Mouse (Mus musculus): ENCODE measurements around the gene Ckb. TPM values are rescaled to one million over a fixed set of nuclear protein-coding genes. Genes with fewer than 3 reads are reported as not detected.

Gene Ckb
- total and polyA plus RNA-seq, 3 experiments: 0.08 TPM; not detected in 2

DNA sequence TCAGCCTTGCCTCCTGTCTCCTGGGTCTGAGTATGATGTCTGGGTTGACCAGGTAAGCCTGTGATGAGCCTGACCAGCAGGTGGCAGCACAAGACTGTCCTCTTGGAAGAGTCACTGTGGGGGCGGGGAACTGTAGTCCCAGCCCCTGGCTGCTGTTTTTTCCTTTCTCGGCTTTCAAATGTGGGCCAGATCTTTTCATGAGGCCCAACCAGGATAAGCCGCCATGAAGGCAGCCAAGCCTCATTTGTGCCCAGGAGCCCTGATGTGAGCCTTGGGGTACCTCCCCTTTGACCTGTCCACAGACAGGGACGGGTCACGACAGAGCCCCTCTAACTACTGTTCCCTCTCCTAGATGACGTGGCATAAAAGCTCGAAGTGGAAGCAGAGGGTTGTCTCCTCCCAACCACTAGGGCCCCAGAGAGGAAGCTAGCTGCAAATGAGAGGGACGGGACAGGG is 3.7 kb downstream of the Ckb start (continued):
- 0 out of 2 replicates have a peak, but pooled peaks have one; percentile 37 for TF ChIP-seq ETS1 (IDR thresholded peaks at IDR 0.05; ENCODE audit: low read depth, low read length)
- no peak for TF ChIP-seq MXI1 (IDR thresholded peaks at IDR 0.05; ENCODE audit: low read depth, low read length)

DNA sequence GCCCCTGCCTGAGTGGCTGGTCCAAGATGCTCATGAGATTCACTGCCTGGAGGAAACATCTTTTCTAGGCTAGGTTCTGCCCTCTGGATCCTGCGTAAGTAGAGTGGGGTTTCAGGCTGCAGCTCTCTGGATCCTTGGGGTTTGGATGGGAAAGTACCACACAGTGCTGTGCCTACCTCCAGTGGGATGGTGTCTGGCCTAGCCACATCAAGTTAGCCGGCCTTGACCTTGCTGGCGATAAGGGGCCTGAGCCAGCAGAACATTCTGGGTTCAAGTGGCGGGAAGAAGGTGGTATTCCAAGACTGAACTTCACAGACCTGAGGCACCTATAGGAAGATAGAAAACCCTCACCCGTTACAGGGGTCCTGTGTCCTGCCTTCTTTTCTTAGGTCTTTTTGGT is 4.7 kb downstream of the Ckb start:
- Histone ChIP-seq H3K27ac (ENCODE audit: control insufficient read depth, low read depth, low read length) (no peak overlapping the region), H3K4me1 (ENCODE audit: control insufficient read depth in 1 of 2, insufficient read depth in 2 of 2, low read length in 2 of 2) (peaks cover 0 to 5% of the 10 kb centered on the region in 2 experiments; a peak in 2 of 4 replicates), H3K9ac (ENCODE audit: control insufficient read depth, low read depth, low read length, poor library complexity, severe bottlenecking) (no peak overlapping the region), H3K9me3 (replicated peaks; ENCODE audit: insufficient read depth, low read length) (no peaks in the 10 kb centered on the region), H3K79me2 (ENCODE audit: control insufficient read depth, insufficient read depth, low read length, poor library complexity) (no peaks in the 10 kb centered on the region; the same call in 1 of the 2 replicates), H3K4me3 (ENCODE audit: control insufficient read depth in 1 of 2, insufficient read depth in 1 of 2, low read depth in 2 of 2, low read length in 2 of 2) (no peak overlapping the region), H3K27me3 (ENCODE audit: control insufficient read depth in 1 of 2, insufficient read depth in 2 of 2, low read length in 2 of 2) (no peaks in the 10 kb centered on the region), H3K36me3 (ENCODE audit: control insufficient read depth in 1 of 2, insufficient read depth in 2 of 2, low read length in 2 of 2) (peaks cover 0 to 6% of the 10 kb centered on the region in 2 experiments; a peak in 2 of 4 replicates)
- TF ChIP-seq POLR2AphosphoS2 (IDR thresholded peaks at IDR 0.05; ENCODE audit: low read length): no peak
- TF ChIP-seq ETS1 (IDR thresholded peaks at IDR 0.05; ENCODE audit: low read depth, low read length): no peak
- no peak for TF ChIP-seq MXI1 (IDR thresholded peaks at IDR 0.05; ENCODE audit: low read depth, low read length)
- TF ChIP-seq MAFK (IDR thresholded peaks at IDR 0.05; ENCODE audit: borderline replicate concordance, low read depth, low read length): no peak
- TF ChIP-seq GABPA (IDR thresholded peaks at IDR 0.05; ENCODE audit: low read depth, low read length): no peak
- no peak for TF ChIP-seq ZMIZ1 (IDR thresholded peaks at IDR 0.05; ENCODE audit: low read depth, low read length)
- no peak for TF ChIP-seq SIN3A (IDR thresholded peaks at IDR 0.05; ENCODE audit: low read length)
- no peak for TF ChIP-seq CTCF (IDR thresholded peaks at IDR 0.05 in 2 of 3, conservative IDR thresholded peaks at IDR 0.05 in 1 of 3; ENCODE audit: control insufficient read depth in 1 of 3, insufficient read depth in 1 of 3, low read depth in 2 of 3, low read length in 3 of 3, poor library complexity in 1 of 3, severe bottlenecking in 1 of 3)
- no peak for TF ChIP-seq MAX (IDR thresholded peaks at IDR 0.05; ENCODE audit: low read length)
- TF ChIP-seq EP300 (IDR thresholded peaks at IDR 0.05; ENCODE audit: low read depth in 1 of 2, low read length in 2 of 2): no peak
- no peak for TF ChIP-seq POLR2A (IDR thresholded peaks at IDR 0.05; ENCODE audit: control insufficient read depth in 1 of 2, insufficient read depth in 1 of 2, low read depth in 1 of 2, low read length in 2 of 2, poor library complexity in 1 of 2)
- no peak for TF ChIP-seq USF2 (IDR thresholded peaks at IDR 0.05; ENCODE audit: borderline replicate concordance in 1 of 2, insufficient read depth in 1 of 2, low read depth in 1 of 2, low read length in 2 of 2)
- no peak for DNase-seq (ENCODE audit: low read depth, low spot score)

DNA sequence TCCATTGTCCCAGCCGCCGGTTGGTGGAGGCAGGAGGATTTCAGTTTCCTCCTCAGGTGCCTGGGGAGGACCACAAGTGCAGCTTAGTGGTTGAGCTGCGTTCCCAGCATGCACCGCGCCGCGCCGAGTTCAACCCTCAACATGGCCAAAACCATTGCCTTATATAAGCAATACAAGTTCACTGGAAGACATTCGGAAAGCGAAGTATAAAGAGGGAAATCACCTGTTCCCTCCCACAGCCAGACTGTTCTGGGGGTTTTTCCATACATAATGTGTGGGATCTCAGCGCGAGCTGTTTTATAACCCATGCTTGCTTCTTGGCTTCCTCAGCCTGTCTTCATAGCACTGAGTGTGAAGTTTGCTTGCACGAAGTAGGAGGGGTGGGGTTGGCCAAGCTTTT is 5.8 kb downstream of the Ckb start:
- Histone ChIP-seq H3K27ac (ENCODE audit: control insufficient read depth, low read depth, low read length) (no peak overlapping the region), H3K4me3 (ENCODE audit: control insufficient read depth in 1 of 2, insufficient read depth in 1 of 2, low read depth in 2 of 2, low read length in 2 of 2) (no peak overlapping the region), H3K4me1 (ENCODE audit: control insufficient read depth in 1 of 2, insufficient read depth in 2 of 2, low read length in 2 of 2) (peaks cover 0 to 5% of the 10 kb centered on the region in 2 experiments; a peak in 2 of 4 replicates), H3K9me3 (replicated peaks; ENCODE audit: insufficient read depth, low read length) (no peaks in the 10 kb centered on the region), H3K79me2 (ENCODE audit: control insufficient read depth, insufficient read depth, low read length, poor library complexity) (no peaks in the 10 kb centered on the region; the same call in 1 of the 2 replicates), H3K36me3 (ENCODE audit: control insufficient read depth in 1 of 2, insufficient read depth in 2 of 2, low read length in 2 of 2) (peaks cover 0 to 6% of the 10 kb centered on the region in 2 experiments; a peak in 2 of 4 replicates), H3K9ac (ENCODE audit: control insufficient read depth, low read depth, low read length, poor library complexity, severe bottlenecking) (no peak overlapping the region), H3K27me3 (ENCODE audit: control insufficient read depth in 1 of 2, insufficient read depth in 2 of 2, low read length in 2 of 2) (no peaks in the 10 kb centered on the region)
- TF ChIP-seq NRF1 (IDR thresholded peaks at IDR 0.05; ENCODE audit: insufficient read depth, low read depth, low read length, poor library complexity, severe bottlenecking) (no peak), MAFK (IDR thresholded peaks at IDR 0.05; ENCODE audit: borderline replicate concordance, low read depth, low read length) (no peak), TBP (IDR thresholded peaks at IDR 0.05; ENCODE audit: low read depth, low read length) (no peak), E2F4 (IDR thresholded peaks at IDR 0.05; ENCODE audit: borderline replicate concordance, low read depth, low read length) (no peak), MYB (IDR thresholded peaks at IDR 0.05; ENCODE audit: low read depth, low read length) (no peak), TAL1 (IDR thresholded peaks at IDR 0.05; ENCODE audit: low read length) (no peak), POLR2AphosphoS5 (IDR thresholded peaks at IDR 0.05; ENCODE audit: borderline replicate concordance, low read depth, low read length) (no peak), NELFE (IDR thresholded peaks at IDR 0.05; ENCODE audit: low read depth, low read length) (no peak), CHD1 (IDR thresholded peaks at IDR 0.05; ENCODE audit: low read depth, low read length) (no peak), ELF1 (IDR thresholded peaks at IDR 0.05; ENCODE audit: low read depth, low read length) (no peak), RCOR1 (IDR thresholded peaks at IDR 0.05; ENCODE audit: low read depth, low read length) (no peak), GABPA (IDR thresholded peaks at IDR 0.05; ENCODE audit: low read depth, low read length) (no peak), RAD21 (IDR thresholded peaks at IDR 0.05; ENCODE audit: low read depth, low read length) (no peak), POLR2A (IDR thresholded peaks at IDR 0.05; ENCODE audit: control insufficient read depth in 1 of 2, insufficient read depth in 1 of 2, low read depth in 1 of 2, low read length in 2 of 2, poor library complexity in 1 of 2) (no peak)
- no peak for DNase-seq (ENCODE audit: low read depth, low spot score)
